Mouse (Mus musculus) thymus, postnatal 10 days (tissue): ENCODE data around the gene Tcaim.
"Not testable (repeated sequence)": the region's sequence is repeated elsewhere in the genome, so short reads cannot be mapped to it uniquely, and the experiment has no call there.

Experiments
- DNase-seq, 2 experiments: peaks; one replicate each; pipeline ENCODE4 v3.0.0; 2021; ENCODE audit warnings: low spot score in 2 of 2

The Tcaim gene

DNA sequence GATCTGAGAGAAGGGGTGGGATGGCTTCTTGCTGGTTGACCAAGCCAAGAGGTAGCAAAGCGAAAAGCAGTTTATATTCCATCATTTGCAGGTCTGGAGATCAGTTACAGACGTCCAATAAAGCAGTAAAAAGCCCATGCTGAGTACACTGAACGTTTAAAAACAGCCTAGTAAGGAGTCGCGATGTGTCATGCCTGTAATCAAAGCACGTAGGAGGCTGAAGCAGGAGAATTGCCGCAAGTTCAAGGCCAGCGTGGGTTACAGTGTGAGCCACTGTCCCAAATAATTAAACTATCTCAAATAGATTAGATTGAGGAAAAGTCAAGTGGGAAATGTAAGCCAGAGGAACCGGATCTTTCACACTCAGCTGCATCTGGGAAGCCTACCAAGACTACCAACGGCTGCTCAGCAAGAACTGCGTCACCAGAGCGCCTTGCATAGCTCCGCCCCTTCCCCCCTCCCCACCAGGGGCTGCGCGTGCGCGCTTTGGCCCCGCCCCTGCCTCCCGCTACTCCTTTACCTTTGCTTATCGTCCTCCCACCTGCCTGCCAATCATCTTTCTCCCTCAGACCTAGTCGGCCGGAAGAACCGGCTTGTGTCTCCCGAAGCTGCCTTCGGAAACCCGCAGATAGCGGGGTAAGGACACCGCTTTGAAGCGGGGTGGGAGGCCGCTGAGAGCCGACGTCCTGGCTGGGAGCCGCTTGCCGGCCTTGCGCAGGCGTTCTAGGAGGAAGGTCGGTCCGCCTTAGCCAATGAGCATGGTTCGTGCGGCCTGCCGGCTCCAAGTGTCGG, at the start of gene Tcaim:
Gene Tcaim (plus strand): TSS at position 487 of the 792 bp plus-strand sequence.
- DNase-seq, result peak; percentile 89 to 95

DNA sequence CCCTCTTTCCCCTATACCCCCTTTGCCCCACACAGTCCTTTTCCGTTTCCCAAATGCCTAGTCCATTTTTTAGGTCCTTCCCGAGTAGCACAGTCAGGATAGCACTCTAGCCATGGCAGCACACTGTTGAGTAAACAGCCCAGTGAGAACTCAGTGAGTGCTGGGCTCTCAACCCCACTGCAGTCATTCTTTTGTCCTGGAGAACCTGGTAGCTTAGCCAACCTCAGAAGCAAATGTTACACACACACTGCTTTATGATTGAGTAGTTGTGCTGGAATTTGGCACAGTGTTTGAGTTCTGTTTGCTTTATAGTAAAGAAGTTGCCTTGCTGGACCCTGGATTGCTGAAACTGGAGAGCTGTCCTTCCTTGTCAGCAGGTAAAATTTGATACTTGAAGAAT, 47.7 kb upstream of the Tcaim start:
- DNase-seq, result no peak

DNA sequence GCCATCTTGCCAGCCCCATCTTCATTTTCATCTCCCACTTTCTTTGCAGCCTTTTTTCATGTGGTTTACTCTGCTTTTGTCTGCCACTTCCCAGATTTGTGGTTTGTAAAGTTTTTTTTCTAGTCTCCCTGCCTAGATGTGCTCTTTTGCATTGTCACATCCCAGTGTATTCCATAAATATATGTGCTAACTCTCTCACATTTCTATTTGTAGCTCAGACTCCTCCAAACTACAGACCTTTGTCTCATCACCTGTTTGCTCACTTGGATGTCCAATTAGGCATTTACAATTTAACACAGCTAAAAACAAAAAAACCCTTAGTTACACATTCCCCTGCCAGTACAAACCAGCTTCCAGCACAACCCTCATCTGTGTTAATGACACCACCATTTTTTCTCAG, 45.2 kb upstream of the Tcaim start:
- DNase-seq, result no peak

DNA sequence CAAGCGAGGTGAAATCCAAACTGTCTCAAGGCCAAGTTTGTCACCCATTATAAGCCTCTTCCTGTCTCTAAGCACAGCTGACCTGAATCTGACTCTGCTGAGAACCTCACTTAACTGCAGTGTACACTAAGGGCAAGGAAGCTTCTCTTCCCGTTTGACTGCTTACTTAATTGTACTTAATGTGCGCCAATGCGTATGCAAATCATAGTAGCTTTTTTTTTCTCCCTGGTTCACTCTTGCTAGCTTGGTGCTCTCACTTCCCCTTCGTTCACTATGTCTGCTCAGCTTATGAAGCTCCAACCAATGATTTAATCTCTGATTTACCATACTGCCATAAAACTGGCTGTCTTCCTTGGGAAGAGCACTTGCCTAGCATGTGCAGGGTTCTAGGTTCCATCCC, 20.1 kb upstream of the Tcaim start:
- DNase-seq, result no peak

GRCm38 (mm10) chr9:122786534-122786933, 18.8 kb upstream of the Tcaim start:
- DNase-seq, result no peak

DNA sequence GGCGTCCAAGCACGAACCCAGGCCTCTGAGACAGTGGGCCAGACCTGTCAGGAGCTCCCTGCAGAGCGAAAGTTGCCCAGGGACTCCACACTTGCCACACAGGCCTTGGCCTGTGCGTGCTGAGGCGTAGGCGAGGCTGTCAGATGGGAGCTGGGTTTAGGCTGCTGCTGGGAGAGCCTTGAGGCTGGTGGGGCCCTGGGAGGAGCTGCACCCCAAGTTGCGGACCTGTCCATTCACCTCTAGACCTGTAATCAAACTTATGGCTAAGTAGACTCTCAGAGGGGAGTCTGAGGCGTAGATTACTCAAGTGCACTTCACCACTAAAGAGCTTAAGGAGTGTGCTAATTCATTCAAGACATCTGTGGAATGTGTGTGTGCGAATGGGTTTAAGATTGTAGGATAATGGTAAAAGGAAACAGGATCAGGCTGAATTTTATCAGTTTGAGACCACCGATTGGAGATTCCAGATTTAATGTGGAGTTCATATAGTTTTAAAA, 554 bp downstream of the Tcaim start:
- no peak for DNase-seq

GRCm38 (mm10) chr9:122807186-122807585, 1.8 kb downstream of the Tcaim start:
- DNase-seq, result no peak

- no peak for DNase-seq
Observed at GRCm38 (mm10) chr9:122810212-122810611, 4.9 kb downstream of the Tcaim start.

DNA sequence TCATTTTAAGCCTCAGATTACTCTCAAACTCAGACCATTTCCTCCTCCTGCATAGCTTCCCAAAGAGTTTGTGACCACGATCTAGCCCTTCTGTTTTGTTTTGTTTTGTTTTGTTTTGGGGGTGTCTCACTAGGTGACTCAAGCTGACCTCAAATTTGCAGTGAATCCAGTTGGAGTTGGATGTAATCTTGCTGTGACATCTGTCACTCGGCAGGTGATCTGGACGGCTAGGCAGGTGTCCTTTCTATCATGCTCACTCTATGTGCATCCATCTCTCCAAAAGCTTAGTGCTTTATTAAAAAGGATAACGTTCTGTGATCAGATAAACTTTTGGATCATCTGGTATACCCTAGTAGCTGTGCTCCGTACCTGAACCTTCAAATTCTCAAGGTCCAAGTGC, 7.0 kb downstream of the Tcaim start:
- no peak for DNase-seq

GRCm38 (mm10) chr9:122814775-122815174, 9.4 kb downstream of the Tcaim start:
- no peak for DNase-seq

- DNase-seq, result no peak
Observed at GRCm38 (mm10) chr9:122815239-122815851, 10.0 kb downstream of the Tcaim start.

DNA sequence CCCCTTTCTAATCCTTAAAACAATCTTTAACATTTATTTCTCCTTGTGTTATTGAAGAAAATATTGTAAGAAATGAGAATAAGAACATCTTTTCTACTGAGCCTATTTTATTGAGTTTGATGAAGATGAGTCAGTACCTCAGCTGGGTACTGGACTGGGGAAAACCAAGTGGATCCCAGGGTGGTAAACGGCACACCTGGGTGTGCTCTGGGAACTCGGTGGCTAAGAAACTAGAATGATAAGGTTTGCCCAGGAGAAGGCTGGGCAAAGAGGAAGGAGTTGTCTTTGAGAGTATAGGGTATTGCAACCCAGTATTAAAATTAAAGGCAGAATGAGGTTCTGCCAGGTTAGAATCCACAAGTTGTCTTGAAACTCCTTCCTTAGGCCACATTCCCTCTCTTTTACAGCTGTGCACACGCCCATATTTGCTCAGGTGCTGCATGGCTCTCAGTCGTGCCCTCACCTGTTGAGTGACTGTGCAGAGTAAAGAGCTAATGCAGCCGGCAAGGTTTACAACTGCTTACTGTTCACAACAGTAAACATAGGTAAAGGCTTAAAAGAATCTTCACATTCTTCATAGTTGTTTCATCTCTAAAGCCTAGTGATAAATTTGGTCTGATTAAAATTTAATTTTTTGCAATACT, 18.2 kb downstream of the Tcaim start:
- no peak for DNase-seq

DNA sequence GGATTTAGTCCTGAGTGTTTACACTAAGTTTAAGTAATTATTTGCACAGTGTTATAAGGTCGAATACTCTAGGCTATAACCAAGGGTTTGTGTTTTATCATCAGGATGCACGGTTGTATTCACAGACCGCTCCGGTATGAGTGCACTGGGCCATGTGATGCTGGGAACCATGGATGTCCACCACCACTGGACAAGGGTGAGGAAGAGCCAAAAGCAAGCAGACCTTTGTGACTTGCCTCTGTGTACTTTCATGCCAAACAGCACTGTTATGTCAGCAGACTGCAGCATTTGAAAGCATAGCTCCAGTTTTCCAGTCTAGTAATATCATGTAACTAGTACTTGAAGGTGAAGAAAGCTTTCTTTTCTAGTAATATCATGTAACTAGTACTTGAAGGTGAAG, 21.4 kb downstream of the Tcaim start:
- DNase-seq, result no peak

- no peak for DNase-seq
Observed at GRCm38 (mm10) chr9:122829826-122830380, 24.6 kb downstream of the Tcaim start.

DNA sequence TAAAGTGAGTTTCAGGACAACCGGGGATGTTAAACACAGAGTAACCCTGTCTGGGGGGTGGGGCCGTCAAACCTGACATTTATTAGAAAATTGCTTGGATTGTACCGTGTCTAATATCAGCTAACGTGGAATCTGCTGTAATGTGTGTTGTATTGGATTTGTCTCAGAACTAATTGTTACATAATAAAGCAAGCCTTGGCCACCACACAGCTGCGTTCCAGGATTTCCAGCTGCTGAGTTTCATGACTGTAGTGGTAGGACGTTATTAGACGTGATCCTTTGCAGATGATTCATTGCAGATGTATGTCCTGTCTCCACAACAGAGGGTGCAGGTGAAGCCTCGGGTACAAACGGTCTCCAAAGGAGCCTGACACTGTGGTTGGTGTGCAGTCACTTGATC, 30.8 kb downstream of the Tcaim start:
- no peak for DNase-seq

GRCm38 (mm10) chr9:122836790-122837189, 31.5 kb downstream of the Tcaim start:
- no peak for DNase-seq

GRCm38 (mm10) chr9:122837216-122837615, 31.9 kb downstream of the Tcaim start:
- DNase-seq, result no peak

- peak in 1 of 2 experiments; percentile 34 for DNase-seq
Observed at GRCm38 (mm10) chr9:122837680-122838079, 32.3 kb downstream of the Tcaim start.

GRCm38 (mm10) chr9:122843760-122844159, 38.4 kb downstream of the Tcaim start, which contains the start of gene Gm35549:
Gm35549 (minus strand) TSS chr9:122844035.
- no peak for DNase-seq

- DNase-seq, result no peak
Observed at GRCm38 (mm10) chr9:122845621-122846020, 40.3 kb downstream of the Tcaim start.

DNA sequence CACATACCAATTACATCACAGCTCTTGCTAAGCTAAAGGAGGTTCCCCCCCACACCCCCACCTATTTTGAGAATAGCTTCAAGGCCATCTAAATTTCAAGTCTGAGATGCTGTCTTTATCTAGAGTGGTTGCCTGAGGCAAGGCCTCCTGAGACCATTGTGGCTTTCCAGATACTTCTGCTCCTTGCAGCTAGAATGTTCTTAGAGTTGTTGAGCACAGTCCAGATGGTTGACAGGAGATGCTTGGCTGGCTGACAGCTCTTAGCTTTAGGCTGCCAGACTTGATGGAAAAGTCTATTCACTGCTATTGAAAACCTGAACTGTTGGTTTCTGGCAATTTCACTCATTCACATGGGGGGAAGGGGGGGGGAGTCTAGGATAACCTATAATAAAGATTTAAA, 40.8 kb downstream of the Tcaim start:
- DNase-seq, result no peak

GRCm38 (mm10) chr9:122847811-122848311, 42.5 kb downstream of the Tcaim start:
- DNase-seq, result not testable (repeated sequence)
